Mouse (Mus musculus) T-cell, adult 66 days (primary cell): ENCODE results near the gene Olfr812. TPM values are rescaled to one million over a fixed set of nuclear protein-coding genes. Genes with fewer than 3 reads are reported as not detected.

ENCODE experiments used
- total RNA-seq, 2 experiments: library from RNA; stranded (reverse); gene quantifications; 3 replicates in 1 of 2; 4 replicates in 1 of 2; pipeline ENCODE4 v1.2.4; 2023

The Olfr812 gene
- not detected for total RNA-seq

DNA sequence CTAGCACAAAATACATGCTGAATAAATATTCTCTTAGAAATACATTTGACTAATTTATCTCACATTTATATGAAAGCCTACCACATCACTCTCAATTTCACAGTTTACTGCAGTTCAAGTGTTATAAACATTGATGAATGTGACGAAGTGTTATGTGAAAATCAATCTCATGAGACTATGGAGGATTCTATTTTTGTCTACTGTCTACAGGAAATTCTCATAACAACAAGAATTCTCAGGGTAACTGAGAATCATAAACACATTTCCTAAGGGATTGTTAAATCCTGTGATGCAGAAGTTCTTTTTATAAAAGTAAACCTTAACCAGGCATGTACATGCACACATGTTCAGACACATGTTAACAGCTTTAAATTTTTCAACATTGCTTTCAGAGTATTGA, at the start of gene Olfr812:
Gene Olfr812 (minus strand): TSS at position 101 of the 400 bp plus-strand sequence.

GRCm38 (mm10) chr10:129879751-129880150, 33.9 kb upstream of the Olfr812 start, which contains the start of gene Olfr814:
TSS of gene Olfr814 (minus strand) at chr10:129879851.

GRCm38 (mm10) chr10:129855067-129855466, 9.2 kb upstream of the Olfr812 start, which contains the start of gene Olfr813:
TSS of gene Olfr813 (plus strand) at chr10:129855367.

DNA sequence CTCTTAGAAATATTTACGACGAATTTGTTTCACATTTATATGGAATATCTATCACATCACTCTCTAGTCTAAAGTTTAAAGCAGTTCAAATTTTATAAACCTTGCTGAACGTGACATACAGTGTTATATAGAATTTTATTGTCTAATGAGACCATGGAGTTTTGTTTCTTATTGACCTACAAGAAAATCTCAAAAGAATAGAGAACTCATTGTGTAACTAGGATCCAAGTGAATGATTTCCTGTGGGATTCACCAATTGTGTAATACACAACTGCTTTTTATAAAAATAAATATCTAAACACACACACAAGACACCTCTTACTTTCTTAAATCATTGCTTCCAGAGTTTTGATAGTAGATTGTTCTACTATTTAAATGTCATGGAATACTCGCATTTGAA, 41.6 kb downstream of the Olfr812 start, which contains the start of gene Olfr811:
Gene Olfr811 (minus strand): TSS at position 101 of the 400 bp plus-strand sequence.

GRCm38 (mm10) chr10:129794817-129795216, 51.1 kb downstream of the Olfr812 start, which contains the start of gene Olfr810:
TSS of gene Olfr810 (minus strand) at chr10:129794917.

Other genes starting within 250 kb of the Olfr812 start
- not detected for gene Olfr796, start 233.5 kb downstream of the Olfr812 start, total RNA-seq
- gene Olfr798, start 218.2 kb downstream of the Olfr812 start, total RNA-seq, result not detected
- not detected for gene Olfr799, start 208.6 kb downstream of the Olfr812 start, total RNA-seq
- gene Olfr800, start 188.4 kb downstream of the Olfr812 start, total RNA-seq, result not detected
- gene Olfr801, start 172.2 kb downstream of the Olfr812 start, total RNA-seq, result not detected
- not detected for gene Olfr802, start 157.9 kb downstream of the Olfr812 start, total RNA-seq
- gene Olfr803, start 151.8 kb downstream of the Olfr812 start, total RNA-seq, result not detected
- not detected for gene Olfr804, start 142.9 kb downstream of the Olfr812 start, total RNA-seq
- gene Olfr805, start 116.7 kb downstream of the Olfr812 start, total RNA-seq, result not detected
- gene Olfr806, start 104.2 kb downstream of the Olfr812 start, total RNA-seq, result not detected
- not detected for gene Olfr807, start 88.3 kb downstream of the Olfr812 start, total RNA-seq
- not detected for gene Olfr808, start 80.6 kb downstream of the Olfr812 start, total RNA-seq
- not detected for gene Olfr809, start 71.5 kb downstream of the Olfr812 start, total RNA-seq
- not detected for gene Olfr810, start 51.2 kb downstream of the Olfr812 start, total RNA-seq
- not detected for gene Olfr811, start 41.7 kb downstream of the Olfr812 start, total RNA-seq
- not detected for gene Olfr813, start 9.3 kb upstream of the Olfr812 start, total RNA-seq
- gene Olfr814, start 33.8 kb upstream of the Olfr812 start, total RNA-seq, result not detected
- gene Olfr815, start 59.8 kb upstream of the Olfr812 start, total RNA-seq, result not detected
- not detected for gene Olfr816, start 69.5 kb upstream of the Olfr812 start, total RNA-seq
- gene Olfr818, start 103.0 kb upstream of the Olfr812 start, total RNA-seq, result not detected
- gene Olfr819, start 121.2 kb upstream of the Olfr812 start, total RNA-seq, result not detected
- gene Olfr247, start 130.0 kb upstream of the Olfr812 start, total RNA-seq, result not detected
- gene Gm10310, start 139.0 kb upstream of the Olfr812 start, total RNA-seq, result not detected
- gene Olfr820, start 166.5 kb upstream of the Olfr812 start, total RNA-seq, result not detected
- not detected for gene Olfr821, start 184.3 kb upstream of the Olfr812 start, total RNA-seq
- not detected for gene Olfr822, start 225.1 kb upstream of the Olfr812 start, total RNA-seq